Mouse (Mus musculus) brain, embryonic 14.5 days (tissue): ENCODE measurements around the gene Zmym5.

Experiments
- CTCF ChIP-seq: fragments of 200-500 bp; IDR thresholded peaks from 2 replicates; pipeline ENCODE4 v1.5.1; 2012; ENCODE audit warnings: inconsistent platforms, mild to moderate bottlenecking, moderate library complexity, borderline replicate concordance; ENCODE audit not compliant: insufficient read depth, insufficient read length; ENCODE audit errors: extremely low read depth
- POLR2A ChIP-seq: fragments of 200-500 bp; IDR thresholded peaks from 2 replicates; pipeline ENCODE4 v1.6.1; 2012; ENCODE audit warnings: mild to moderate bottlenecking, inconsistent platforms, borderline replicate concordance; ENCODE audit not compliant: poor library complexity, insufficient read depth, insufficient read length, severe bottlenecking; ENCODE audit errors: extremely low read depth

DNA sequence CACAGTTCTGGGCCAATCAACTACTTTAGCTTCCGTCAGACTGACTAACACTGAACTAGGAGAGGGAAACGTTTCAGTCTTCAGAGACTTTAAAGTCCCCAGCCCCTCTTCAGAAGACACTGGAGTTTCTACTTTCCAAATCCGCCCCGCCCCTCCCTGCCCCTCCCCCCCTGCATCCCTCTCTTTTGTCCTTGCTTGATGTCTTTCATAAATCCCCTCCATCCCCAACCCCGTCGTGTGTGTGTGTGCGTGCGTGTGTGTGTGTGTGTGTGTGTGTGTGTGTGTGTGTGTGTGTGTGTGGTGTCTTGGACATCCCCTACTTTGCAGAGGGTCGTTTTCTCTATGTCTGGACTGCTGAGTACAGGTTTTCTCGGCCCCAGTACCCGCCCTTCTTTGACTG, 6.1 kb upstream of the Zmym5 start:
- TF ChIP-seq CTCF (no peak), POLR2A (no peak)
